Mouse (Mus musculus) brain, embryonic 14.5 days (tissue): ENCODE data around the gene Rab11fip4.

Source experiments
- CTCF ChIP-seq: fragments of 200-500 bp; IDR thresholded peaks from 2 replicates; pipeline ENCODE4 v1.5.1; 2012; ENCODE audit warnings: inconsistent platforms, mild to moderate bottlenecking, moderate library complexity, borderline replicate concordance; ENCODE audit not compliant: insufficient read depth, insufficient read length; ENCODE audit errors: extremely low read depth
- POLR2A ChIP-seq: fragments of 200-500 bp; IDR thresholded peaks from 2 replicates; pipeline ENCODE4 v1.6.1; 2012; ENCODE audit warnings: mild to moderate bottlenecking, inconsistent platforms, borderline replicate concordance; ENCODE audit not compliant: poor library complexity, insufficient read depth, insufficient read length, severe bottlenecking; ENCODE audit errors: extremely low read depth

GRCm38 (mm10) chr11:79633366-79633765, 42.4 kb downstream of the Rab11fip4 start:
- TF ChIP-seq CTCF (no peak), POLR2A (no peak)
